Mouse (Mus musculus): ENCODE measurements at regions not wholly inside any gene's neighbourhood (a gene's known extent, or its start where the extent isn't known, plus 50 kb on each side); places are given as distances from the start of the nearest gene placed in this dataset.

GRCm38 (mm10) chr4:119044005-119044677 lies 64.4 kb upstream of the Slc2a1 start:
- TF ChIP-seq CTCF (IDR thresholded peaks at IDR 0.05; ENCODE audit: extremely low read depth, insufficient read depth, low read length) (no peak), POLR2A (IDR thresholded peaks at IDR 0.05; ENCODE audit: extremely low read depth, insufficient read depth, low read length) (no peak)

Measured in cortical plate, adult 2 months (tissue).